Mouse (Mus musculus) stomach, embryonic 16.5 days (tissue): Measurements from ENCODE around the gene Clpsl2. TPM values are rescaled to one million over a fixed set of nuclear protein-coding genes. Genes with fewer than 3 reads are reported as not detected.
"Not testable (repeated sequence)": the region's sequence is repeated elsewhere in the genome, so short reads cannot be mapped to it uniquely, and the experiment has no call there.

Experiments
- ATAC-seq: fragments of 200-750 bp; cut with Nextera tagmentation; 2 replicates; pipeline ENCODE4 v1.8.0; 2017; ENCODE audit warnings: moderate number of reproducible peaks, moderate TSS enrichment; ENCODE audit not compliant: insufficient read depth, low FRiP score
- H3K27ac ChIP-seq: fragments of 300-500 bp; sonication (generic); 2 replicates; pipeline ENCODE4 v1.5.1; 2014; ENCODE audit warnings: low read length
- H3K27me3 ChIP-seq: fragments of 300-500 bp; sonication (generic); 2 replicates; pipeline ENCODE4 v1.6.1; 2014; ENCODE audit warnings: low read length, control low read depth, mixed read lengths; ENCODE audit not compliant: control insufficient read depth, insufficient read depth
- H3K36me3 ChIP-seq: fragments of 300-500 bp; sonication (generic); 2 replicates; pipeline ENCODE4 v1.6.1; 2014; ENCODE audit warnings: low read length; ENCODE audit not compliant: control insufficient read depth, insufficient read depth
- H3K4me1 ChIP-seq: fragments of 300-500 bp; sonication (generic); 2 replicates; pipeline ENCODE4 v1.6.1; 2014; ENCODE audit warnings: low read length, control low read depth, mixed read lengths; ENCODE audit not compliant: control insufficient read depth, insufficient read depth
- H3K4me2 ChIP-seq: fragments of 300-500 bp; sonication (generic); 2 replicates; pipeline ENCODE4 v1.6.1; 2014; ENCODE audit warnings: low read depth, low read length, mixed read lengths
- H3K4me3 ChIP-seq: fragments of 300-500 bp; sonication (generic); replicated peaks from 2 replicates; pipeline ENCODE4 v1.5.1; 2014; ENCODE audit warnings: mild to moderate bottlenecking, low read length
- H3K9ac ChIP-seq: fragments of 300-500 bp; sonication (generic); 2 replicates; pipeline ENCODE4 v1.6.1; 2014; ENCODE audit warnings: low read length
- H3K9me3 ChIP-seq: fragments of 300-500 bp; sonication (generic); replicated peaks from 2 replicates; pipeline ENCODE4 v1.6.1; 2016; ENCODE audit warnings: low read length, control low read depth; ENCODE audit not compliant: control insufficient read depth
- WGBS: fragments of 180-500 bp; shearing (Covaris S2); extraction: QIAGEN DNeasy Blood & Tissue Kit; methylation state at CpG from one replicate; pipeline ENCODE4 v1.1.7; 2014; 5-methylcytosine and 5-hydroxymethylcytosine counted together
- polyA plus RNA-seq: library from polyadenylated mRNA; unstranded; fragments of >200 nt; fragmentation: Nextera tagmentation; extraction: Ambion mirVana; gene quantifications from 2 replicates; pipeline ENCODE4 v1.2.1, GENCODE M21; 2015

The Clpsl2 gene
- polyA plus RNA-seq, 1 experiment from 2014 or later, result not detected

GRCm38 (mm10) chr17:28537881-28538280, 11.3 kb upstream of the Clpsl2 start:
- no peaks in the 10 kb centered on the region for H3K36me3 ChIP-seq
- H3K4me1 ChIP-seq, result no peaks in the 10 kb centered on the region
- WGBS, result 44% methylated on average over 12 of the region's 12 CpGs
- H3K4me3 ChIP-seq, result no peak overlapping the region
- no peak for ATAC-seq
- H3K9me3 ChIP-seq, result no peaks in the 10 kb centered on the region
- H3K27me3 ChIP-seq, result no peaks in the 10 kb centered on the region
- no peak overlapping the region for H3K4me2 ChIP-seq
- H3K27ac ChIP-seq, result no peak overlapping the region
- H3K9ac ChIP-seq, result no peak overlapping the region

GRCm38 (mm10) chr17:28546925-28547324, 2.3 kb upstream of the Clpsl2 start:
- no peak overlapping the region for H3K4me2 ChIP-seq
- ATAC-seq, result no peak
- H3K36me3 ChIP-seq, result no peaks in the 10 kb centered on the region
- H3K9ac ChIP-seq, result no peak overlapping the region
- H3K27ac ChIP-seq, result no peak overlapping the region
- WGBS, result 89% methylated on average over 1 of the region's 1 CpGs
- no peaks in the 10 kb centered on the region for H3K4me1 ChIP-seq
- H3K4me3 ChIP-seq, result no peak overlapping the region
- H3K9me3 ChIP-seq, result no peaks in the 10 kb centered on the region
- H3K27me3 ChIP-seq, result no peaks in the 10 kb centered on the region

GRCm38 (mm10) chr17:28548550-28548949, 661 bp upstream of the Clpsl2 start:
- Histone ChIP-seq H3K4me2 (no peak overlapping the region), H3K4me1 (0 out of 2 replicates have a peak, but pooled peaks cover 2% of the 10 kb centered on the region), H3K36me3 (no peaks in the 10 kb centered on the region), H3K27me3 (no peaks in the 10 kb centered on the region), H3K4me3 (no peak overlapping the region), H3K27ac (no peak overlapping the region), H3K9ac (no peak overlapping the region), H3K9me3 (no peaks in the 10 kb centered on the region)
- no peak for ATAC-seq
- 67% methylated on average over 11 of the region's 11 CpGs for WGBS

- H3K36me3 ChIP-seq, result no peaks in the 10 kb centered on the region
- H3K9ac ChIP-seq, result no peak overlapping the region
- peaks cover 9% of the 10 kb centered on the region; the same call in 1 of the 2 replicates for H3K4me1 ChIP-seq
- H3K27ac ChIP-seq, result no peak overlapping the region
- no peak overlapping the region for H3K4me2 ChIP-seq
- no peak for ATAC-seq
- H3K4me3 ChIP-seq, result no peak overlapping the region
- 7% methylated on average over 14 of the region's 14 CpGs for WGBS
- no peaks in the 10 kb centered on the region for H3K9me3 ChIP-seq
- H3K27me3 ChIP-seq, result no peaks in the 10 kb centered on the region
These were observed 4.0 kb downstream of the Clpsl2 start for GRCm38 (mm10) chr17:28553040-28553793.

GRCm38 (mm10) chr17:28554021-28554420, 4.8 kb downstream of the Clpsl2 start:
- not testable (repeated sequence) for H3K4me2 ChIP-seq, H3K27me3 ChIP-seq, ATAC-seq, H3K36me3 ChIP-seq, H3K27ac ChIP-seq, H3K9ac ChIP-seq, H3K4me3 ChIP-seq, H3K9me3 ChIP-seq, H3K4me1 ChIP-seq
- WGBS, result 93% methylated on average over 4 of the region's 4 CpGs

- Histone ChIP-seq H3K4me3 (no peak overlapping the region), H3K9me3 (no peaks in the 10 kb centered on the region), H3K4me2 (no peak overlapping the region), H3K27ac (peak overlapping the region; percentile 42; the same call in 1 of the 2 replicates), H3K36me3 (no peaks in the 10 kb centered on the region), H3K27me3 (no peaks in the 10 kb centered on the region), H3K9ac (no peak overlapping the region), H3K4me1 (peaks cover 15% of the 10 kb centered on the region)
- 43% methylated on average over 6 of the region's 6 CpGs for WGBS
- ATAC-seq, result peak; percentile 67; the same call in 1 of the 2 replicates
These were observed 7.6 kb downstream of the Clpsl2 start for GRCm38 (mm10) chr17:28556635-28557396.

GRCm38 (mm10) chr17:28557772-28558171, 8.6 kb downstream of the Clpsl2 start:
- no peak for ATAC-seq
- Histone ChIP-seq H3K9ac (no peak overlapping the region), H3K4me2 (no peak overlapping the region), H3K27me3 (no peaks in the 10 kb centered on the region), H3K4me3 (no peak overlapping the region), H3K27ac (no peak overlapping the region), H3K36me3 (no peaks in the 10 kb centered on the region), H3K9me3 (no peaks in the 10 kb centered on the region), H3K4me1 (peaks cover 16% of the 10 kb centered on the region)
- 74% methylated on average over 6 of the region's 6 CpGs for WGBS

- Histone ChIP-seq H3K27ac (peak within 1 kb of the TSS; percentile 68), H3K9me3 (no peaks in the 10 kb centered on the region), H3K4me2 (peak within 1 kb of the TSS; percentile 12; the same call in 1 of the 2 replicates), H3K36me3 (no peaks in the 10 kb centered on the region), H3K4me3 (peak within 1 kb of the TSS; percentile 15; the same call in 1 of the 2 replicates), H3K4me1 (peaks cover 14% of the 10 kb centered on the region), H3K9ac (peak within 1 kb of the TSS; percentile 28; the same call in 1 of the 2 replicates), H3K27me3 (no peaks in the 10 kb centered on the region)
- WGBS, result 60% methylated on average over 4 of the region's 4 CpGs
- peak; percentile 77; the same call in 1 of the 2 replicates for ATAC-seq
These were observed 11.4 kb downstream of the Clpsl2 start, which contains the start of gene Clps for GRCm38 (mm10) chr17:28560598-28560997. Gene Clps, minus strand, starts transcription at chr17:28560766.

- H3K36me3 ChIP-seq, result no peaks in the 10 kb centered on the region
- WGBS, result 45% methylated on average over 7 of the region's 7 CpGs
- peak; percentile 54; the same call in 1 of the 2 replicates for ATAC-seq
- no peaks in the 10 kb centered on the region for H3K9me3 ChIP-seq
- H3K27ac ChIP-seq, result peak overlapping the region; percentile 68
- no peaks in the 10 kb centered on the region for H3K27me3 ChIP-seq
- H3K4me3 ChIP-seq, result no peak overlapping the region
- H3K4me1 ChIP-seq, result peaks cover 11% of the 10 kb centered on the region
- H3K9ac ChIP-seq, result no peak overlapping the region
- no peak overlapping the region for H3K4me2 ChIP-seq
These were observed 12.4 kb downstream of the Clpsl2 start for GRCm38 (mm10) chr17:28561613-28562012.
